Mouse (Mus musculus): ENCODE measurements at regions not wholly inside any gene's neighbourhood (a gene's known extent, or its start where the extent isn't known, plus 50 kb on each side); places are given as distances from the start of the nearest gene placed in this dataset.

DNA sequence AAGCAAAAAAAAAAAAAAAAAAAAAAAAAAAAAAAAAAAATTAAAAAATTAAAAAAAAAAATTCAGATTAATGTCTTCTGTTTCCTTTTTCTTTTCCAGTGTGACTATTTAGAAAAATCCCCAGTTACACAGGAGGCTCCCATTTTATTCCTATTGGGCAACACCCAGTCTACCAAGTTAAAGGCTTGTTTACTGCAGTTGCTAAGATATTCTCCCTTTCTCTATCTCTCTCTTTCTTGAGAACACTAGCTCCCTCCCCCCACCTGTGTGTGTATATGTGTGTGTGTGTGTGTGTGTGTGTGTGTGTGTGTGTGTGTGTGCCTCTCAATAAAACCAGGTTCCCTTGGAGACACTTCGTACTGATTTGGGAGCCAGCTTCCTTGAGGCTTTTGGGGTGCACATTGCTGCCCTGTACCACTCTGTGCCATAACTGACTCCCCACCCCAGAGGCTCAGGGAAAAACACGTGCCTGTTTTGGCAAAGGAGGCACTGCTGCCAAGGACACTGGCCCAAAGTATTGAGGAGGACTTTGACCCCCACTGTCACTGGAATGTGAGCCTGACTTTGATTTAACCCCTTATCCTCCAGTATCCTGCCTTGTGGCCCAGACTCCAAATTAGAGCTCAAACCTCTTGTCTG is 50.3 kb downstream of the Anapc15-ps start:
- Histone ChIP-seq H3K4me1 (replicated peaks) (peaks cover 28% of the 10 kb centered on the region), H3K27me3 (ENCODE audit: insufficient read depth, poor library complexity, severe bottlenecking) (no peaks in the 10 kb centered on the region), H3K36me3 (no peaks in the 10 kb centered on the region), H3K27ac (peak overlapping the region; percentile 73), H3K4me3 (no peak overlapping the region), H3K9me3 (no peaks in the 10 kb centered on the region)
- DNase-seq (ENCODE audit: low spot score) = peak; percentile 49
- 9% methylated on average over 2 of the region's 2 CpGs for WGBS

DNA sequence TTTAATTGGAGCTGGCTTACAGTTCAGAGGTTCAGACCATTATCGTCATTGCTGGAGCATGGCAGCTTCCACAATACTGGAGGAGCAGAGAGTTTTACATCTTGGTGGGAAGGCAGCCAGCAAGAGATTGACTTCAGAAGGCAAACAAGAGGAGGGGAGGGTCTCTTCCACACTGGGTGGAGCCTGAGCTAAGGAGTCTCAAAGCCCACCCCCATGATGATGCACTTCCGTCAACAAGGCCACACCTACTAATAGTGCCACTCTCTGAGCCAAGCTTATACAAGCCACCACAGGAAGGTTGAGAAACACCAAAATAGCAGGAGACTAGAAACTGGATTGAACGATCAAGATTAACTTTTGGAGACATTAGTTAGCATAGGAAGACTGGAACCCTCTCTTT is 52.5 kb downstream of the Anapc15-ps start:
- DNase-seq (ENCODE audit: low spot score) = no peak
- no peaks in the 10 kb centered on the region for H3K36me3 ChIP-seq
- 88% methylated on average over 3 of the region's 3 CpGs for WGBS
- no peaks in the 10 kb centered on the region for H3K9me3 ChIP-seq
- H3K4me3 ChIP-seq = no peak overlapping the region
- H3K27ac ChIP-seq = no peak overlapping the region
- H3K4me1 ChIP-seq (replicated peaks) = peaks cover 28% of the 10 kb centered on the region
- no peaks in the 10 kb centered on the region for H3K27me3 ChIP-seq (ENCODE audit: insufficient read depth, poor library complexity, severe bottlenecking)

DNA sequence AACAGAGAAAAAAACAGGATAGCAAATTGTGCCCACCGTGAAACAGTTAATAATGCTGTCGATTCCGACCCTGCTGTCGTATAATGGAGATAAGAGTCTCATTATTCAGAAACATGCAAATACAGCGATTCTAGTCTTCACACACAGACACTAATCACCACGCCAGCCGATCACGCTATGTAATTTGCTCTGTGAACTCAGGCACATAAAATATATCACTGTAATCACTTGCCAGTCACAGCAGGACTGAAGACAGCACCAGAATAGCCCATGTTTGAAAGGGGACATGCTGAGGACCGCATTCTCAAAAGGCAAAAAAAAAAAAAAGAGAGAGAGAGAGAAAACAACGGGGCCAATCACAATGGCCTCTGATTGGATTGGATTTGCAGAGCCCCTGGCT is 53.6 kb downstream of the Anapc15-ps start:
- Histone ChIP-seq H3K27me3 (ENCODE audit: insufficient read depth, poor library complexity, severe bottlenecking) (no peaks in the 10 kb centered on the region), H3K27ac (peak overlapping the region; percentile 35), H3K4me1 (replicated peaks) (peaks cover 31% of the 10 kb centered on the region), H3K36me3 (no peaks in the 10 kb centered on the region), H3K4me3 (no peak overlapping the region), H3K9me3 (no peaks in the 10 kb centered on the region)
- no peak for DNase-seq (ENCODE audit: low spot score)
- 48% methylated on average over 10 of the region's 10 CpGs for WGBS

DNA sequence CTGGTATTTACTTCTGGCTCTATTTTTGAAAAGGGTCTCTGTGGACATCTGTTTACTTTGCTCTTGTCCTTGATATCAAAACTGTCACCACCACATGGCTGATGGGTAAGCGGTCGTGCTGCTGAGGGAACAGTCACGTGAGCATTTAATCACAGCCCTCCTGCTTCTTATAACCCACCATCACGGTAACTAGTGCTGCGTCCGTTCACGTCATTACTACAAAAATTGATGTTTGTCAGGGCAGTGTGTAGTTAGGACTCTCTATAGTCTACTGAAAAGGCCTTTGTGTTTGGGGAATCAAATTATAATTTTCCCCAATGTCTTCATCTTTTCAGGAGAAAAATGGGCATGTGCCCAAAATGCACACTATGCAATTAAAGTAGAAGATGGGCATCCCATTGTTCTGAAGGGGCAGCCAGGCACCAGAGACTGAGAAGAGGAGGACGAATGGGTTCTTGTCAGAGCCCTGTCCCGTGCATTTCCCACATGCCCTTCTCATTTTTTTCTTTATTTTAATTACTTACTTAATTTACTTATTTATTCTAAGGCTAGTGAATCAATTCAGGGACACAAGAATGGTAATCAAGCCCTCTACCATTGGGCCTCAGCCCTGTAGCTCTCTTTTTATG is 54.6 kb upstream of the Nudt4 start:
- H3K36me3 ChIP-seq = no peaks in the 10 kb centered on the region
- no peaks in the 10 kb centered on the region for H3K27me3 ChIP-seq (ENCODE audit: insufficient read depth, poor library complexity, severe bottlenecking)
- 84% methylated on average over 9 of the region's 9 CpGs for WGBS
- H3K27ac ChIP-seq = no peak overlapping the region
- DNase-seq (ENCODE audit: low spot score) = no peak
- H3K4me3 ChIP-seq = no peak overlapping the region
- peaks cover 22% of the 10 kb centered on the region for H3K4me1 ChIP-seq (replicated peaks)
- H3K9me3 ChIP-seq = no peaks in the 10 kb centered on the region

DNA sequence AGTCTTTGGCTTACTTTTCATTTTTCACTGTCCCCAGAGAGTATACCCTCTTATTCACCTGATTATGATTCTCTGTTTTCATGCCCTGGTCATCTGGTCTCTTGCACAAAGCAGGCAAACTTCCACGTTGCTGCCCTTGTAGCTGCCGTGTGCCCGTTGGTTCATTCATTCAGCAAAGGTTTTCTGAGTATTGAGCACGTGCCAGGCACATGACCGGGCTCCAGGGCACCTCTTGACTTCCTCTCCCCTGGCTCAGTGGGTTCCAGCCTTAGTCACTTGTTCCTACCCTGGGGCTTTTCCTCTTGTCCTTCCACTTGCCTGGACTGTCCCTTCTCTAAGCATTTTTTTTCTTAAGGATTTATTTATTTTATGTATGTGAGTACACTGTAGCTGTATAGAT is 52.9 kb upstream of the Nudt4 start:
- Histone ChIP-seq H3K36me3 (no peaks in the 10 kb centered on the region), H3K4me1 (replicated peaks) (peaks cover 15% of the 10 kb centered on the region; the same call in 1 of the 2 replicates), H3K27me3 (ENCODE audit: insufficient read depth, poor library complexity, severe bottlenecking) (no peaks in the 10 kb centered on the region), H3K9me3 (no peaks in the 10 kb centered on the region), H3K4me3 (no peak overlapping the region), H3K27ac (no peak overlapping the region)
- no peak for DNase-seq (ENCODE audit: low spot score)
- WGBS = 91% methylated on average over 5 of the region's 5 CpGs

DNA sequence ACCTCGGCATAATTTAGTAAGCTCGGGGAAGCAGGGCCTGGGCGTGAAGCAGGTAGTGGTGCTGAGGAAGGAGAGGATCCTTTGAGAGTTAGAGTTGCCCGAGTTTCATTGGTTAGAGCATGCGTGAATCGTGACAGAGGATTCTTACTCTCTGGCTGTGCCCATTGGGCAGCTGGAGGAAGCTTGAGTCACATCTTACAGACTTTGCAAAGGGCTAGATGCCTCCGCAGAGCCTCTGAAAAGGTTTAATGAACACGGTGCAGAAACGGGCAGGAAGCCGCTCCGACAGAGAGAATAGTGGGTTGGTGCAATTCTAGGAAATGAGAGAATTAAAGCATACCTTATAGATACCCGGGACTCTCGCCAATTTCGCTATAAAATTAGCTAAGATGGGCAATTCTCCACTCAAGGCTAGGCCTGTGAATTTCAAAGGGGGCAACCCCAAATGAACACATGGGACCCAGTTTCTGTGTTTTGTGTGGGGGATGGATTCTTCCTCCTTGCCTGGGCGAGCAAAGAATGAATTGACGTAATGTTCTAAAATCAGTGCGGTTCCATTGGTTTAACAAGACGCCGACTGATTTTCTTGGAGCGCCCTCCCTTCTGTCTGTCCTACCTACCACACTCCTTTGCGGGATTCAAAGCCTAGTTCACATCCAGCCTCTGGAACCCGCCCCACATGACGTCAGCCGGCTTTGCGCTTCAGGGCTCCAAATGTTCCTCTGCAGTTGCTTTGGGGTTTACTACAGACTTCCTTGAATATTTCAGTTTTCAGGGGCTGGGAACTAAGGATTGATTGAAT is 52.1 kb upstream of the Nudt4 start:
- Histone ChIP-seq H3K4me3 (no peak overlapping the region), H3K27me3 (ENCODE audit: insufficient read depth, poor library complexity, severe bottlenecking) (no peaks in the 10 kb centered on the region), H3K27ac (no peak overlapping the region), H3K36me3 (no peaks in the 10 kb centered on the region), H3K4me1 (replicated peaks) (peaks cover 22% of the 10 kb centered on the region), H3K9me3 (no peaks in the 10 kb centered on the region)
- DNase-seq (ENCODE audit: low spot score) = no peak
- 76% methylated on average over 25 of the region's 25 CpGs for WGBS
